Mouse (Mus musculus) kidney, embryonic 16.5 days (tissue): ENCODE results near the gene Slc4a3. TPM values are rescaled to one million over a fixed set of nuclear protein-coding genes. Genes with fewer than 3 reads are reported as not detected.

Experiments
- ATAC-seq: fragments of 200-750 bp; cut with Nextera tagmentation; 2 replicates; pipeline ENCODE4 v1.8.0; 2017; ENCODE audit warnings: moderate TSS enrichment; ENCODE audit not compliant: low FRiP score, low TSS enrichment
- H3K27ac ChIP-seq: fragments of 300-500 bp; sonication (generic); 2 replicates; pipeline ENCODE4 v1.5.1; 2014; ENCODE audit warnings: low read length
- H3K27me3 ChIP-seq: fragments of 300-500 bp; sonication (generic); 2 replicates; pipeline ENCODE4 v1.6.1; 2014; ENCODE audit warnings: low read length, control low read depth, mixed read lengths; ENCODE audit not compliant: insufficient read depth
- H3K36me3 ChIP-seq: fragments of 300-500 bp; sonication (generic); 2 replicates; pipeline ENCODE4 v1.6.1; 2014; ENCODE audit warnings: low read length, control low read depth, mixed read lengths; ENCODE audit not compliant: insufficient read depth
- H3K4me1 ChIP-seq: fragments of 300-500 bp; sonication (generic); 2 replicates; pipeline ENCODE4 v1.6.1; 2014; ENCODE audit warnings: low read length, control low read depth, mixed read lengths; ENCODE audit not compliant: insufficient read depth
- H3K4me2 ChIP-seq: fragments of 300-500 bp; sonication (generic); replicated peaks from 2 replicates; pipeline ENCODE4 v1.6.1; 2014; ENCODE audit warnings: low read depth, low read length
- H3K4me3 ChIP-seq: fragments of 300-500 bp; sonication (generic); 2 replicates; pipeline ENCODE4 v1.5.1; 2014; ENCODE audit warnings: mild to moderate bottlenecking, low read length
- H3K9ac ChIP-seq: fragments of 300-500 bp; sonication (generic); replicated peaks from 2 replicates; pipeline ENCODE4 v1.6.1; 2014; ENCODE audit warnings: low read length
- H3K9me3 ChIP-seq: fragments of 300-500 bp; sonication (generic); 2 replicates; pipeline ENCODE4 v1.6.1; 2016; ENCODE audit warnings: low read length, control low read depth
- WGBS: fragments of 180-500 bp; shearing (Covaris S2); extraction: QIAGEN DNeasy Blood & Tissue Kit; methylation state at CpG from one replicate; pipeline ENCODE4 v1.1.7; 2014; 5-methylcytosine and 5-hydroxymethylcytosine counted together
- polyA plus RNA-seq: library from polyadenylated mRNA; unstranded; fragments of >200 nt; fragmentation: Nextera tagmentation; extraction: Ambion mirVana; gene quantifications from 2 replicates; pipeline ENCODE4 v1.2.1, GENCODE M21; 2015

The Slc4a3 gene
- polyA plus RNA-seq, 1 experiment from 2014 or later = 24.9 TPM

DNA sequence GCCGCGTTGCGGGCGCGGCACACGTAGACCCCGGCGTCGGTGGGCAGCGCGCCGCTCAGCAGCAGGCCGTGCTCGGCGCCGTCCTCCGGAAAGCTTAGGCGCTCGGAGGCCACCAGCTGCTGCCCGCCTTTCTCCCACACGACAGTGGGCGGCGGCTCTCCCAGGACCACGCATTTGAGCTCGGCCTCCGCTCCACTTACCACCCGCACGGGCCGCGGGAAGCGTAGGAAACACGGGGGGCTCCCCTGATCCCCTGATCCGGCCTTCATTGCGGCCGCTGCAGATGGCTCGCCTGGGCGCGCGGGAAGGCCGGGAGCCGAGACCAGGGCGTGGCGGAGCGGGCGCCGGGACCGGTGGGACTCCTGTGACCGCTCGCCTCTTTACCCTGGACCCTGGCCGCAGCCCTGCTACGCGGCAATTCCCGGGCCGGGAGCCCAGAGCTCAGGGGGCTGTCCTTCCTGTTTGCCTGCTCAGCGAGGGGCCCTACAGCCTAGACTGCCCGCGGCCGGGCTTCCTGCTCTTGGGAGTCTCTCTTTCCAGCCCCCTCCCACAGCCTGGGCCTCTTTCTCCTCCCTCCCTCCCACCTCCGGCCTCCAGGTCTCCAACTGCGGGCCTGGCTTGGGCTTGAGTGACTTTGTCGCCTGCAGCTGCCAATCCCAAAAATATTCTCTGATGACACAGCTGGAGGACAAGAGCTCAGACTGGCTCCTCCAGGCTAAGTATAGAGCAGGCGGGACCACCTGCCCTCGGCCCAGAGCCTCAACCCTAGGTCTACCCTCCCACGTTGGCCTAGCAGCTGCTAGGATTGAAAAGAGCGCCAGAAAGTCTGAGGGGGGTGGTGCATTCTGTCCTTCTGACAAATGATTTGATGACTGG, 39.9 kb upstream of the Slc4a3 start, which contains the start of gene Obsl1:
Gene Obsl1 (minus strand): TSS at position 497 of the 876 bp plus-strand sequence.
- ATAC-seq = peak; percentile 95
- WGBS = under 1% methylated on average over 63 of the region's 65 CpGs
- Histone ChIP-seq H3K27me3 (no peaks in the 10 kb centered on the region), H3K4me2 (peak within 1 kb of the TSS; percentile 96), H3K4me3 (peak within 1 kb of the TSS; percentile 67), H3K36me3 (peaks cover 21% of the 10 kb centered on the region), H3K9me3 (no peaks in the 10 kb centered on the region), H3K9ac (peak within 1 kb of the TSS; percentile 86), H3K4me1 (peaks cover 50% of the 10 kb centered on the region), H3K27ac (peak within 1 kb of the TSS; percentile 98)

DNA sequence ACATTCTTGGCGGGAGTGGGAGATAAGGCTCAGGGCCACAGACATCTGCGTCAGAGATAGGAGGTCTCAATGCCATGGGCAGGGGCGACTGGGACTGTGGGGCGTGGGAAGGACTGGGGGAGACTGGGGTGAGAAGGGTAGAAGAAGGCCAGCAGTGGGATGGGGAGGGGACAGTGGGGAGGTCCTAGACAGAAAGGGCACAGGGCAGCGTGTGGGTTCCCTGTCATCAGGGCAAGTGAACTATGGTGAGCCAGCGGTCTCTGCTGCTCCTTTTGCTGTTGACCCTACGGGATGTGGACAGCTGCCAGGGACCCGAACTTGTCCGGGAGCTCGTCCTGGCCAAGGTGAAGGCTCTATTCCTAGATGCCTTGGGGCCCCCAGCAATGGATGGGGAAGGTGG, 39.1 kb upstream of the Slc4a3 start, which contains the start of gene Inha:
Gene Inha (plus strand): TSS at position 72 of the 400 bp plus-strand sequence.
- Histone ChIP-seq H3K27ac (peak within 1 kb of the TSS; percentile 98), H3K4me3 (peak within 1 kb of the TSS; percentile 67), H3K4me1 (peaks cover 58% of the 10 kb centered on the region), H3K9ac (peak within 1 kb of the TSS; percentile 86), H3K9me3 (no peaks in the 10 kb centered on the region), H3K4me2 (peak within 1 kb of the TSS; percentile 96), H3K36me3 (peaks cover 13% of the 10 kb centered on the region), H3K27me3 (no peaks in the 10 kb centered on the region)
- 41% methylated on average over 10 of the region's 10 CpGs for WGBS
- no peak for ATAC-seq

DNA sequence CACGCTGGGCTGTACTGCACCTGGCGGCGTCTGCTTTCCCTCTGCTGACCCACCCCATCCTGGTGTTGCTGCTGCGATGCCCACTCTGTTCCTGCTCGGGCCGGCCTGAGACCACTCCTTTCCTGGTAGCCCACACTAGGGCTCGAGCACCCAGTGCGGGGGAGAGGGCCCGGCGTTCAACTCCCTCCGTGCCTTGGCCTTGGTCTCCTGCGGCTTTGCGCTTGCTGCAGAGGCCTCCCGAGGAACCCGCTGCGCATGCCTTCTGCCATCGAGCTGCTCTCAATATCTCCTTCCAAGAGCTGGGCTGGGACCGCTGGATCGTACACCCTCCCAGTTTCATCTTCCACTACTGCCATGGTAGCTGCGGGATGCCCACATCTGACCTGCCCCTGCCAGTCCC, 36.5 kb upstream of the Slc4a3 start:
- peaks cover 44% of the 10 kb centered on the region for H3K4me1 ChIP-seq
- no peak overlapping the region for H3K4me2 ChIP-seq
- no peak overlapping the region for H3K9ac ChIP-seq
- H3K9me3 ChIP-seq = no peaks in the 10 kb centered on the region
- no peaks in the 10 kb centered on the region for H3K27me3 ChIP-seq
- no peaks in the 10 kb centered on the region for H3K36me3 ChIP-seq
- no peak for ATAC-seq
- H3K27ac ChIP-seq = 0 out of 2 replicates have a peak overlapping the region, but pooled peaks have one; percentile 25
- no peak overlapping the region for H3K4me3 ChIP-seq
- 62% methylated on average over 20 of the region's 20 CpGs for whole genome bisulfite sequencing

DNA sequence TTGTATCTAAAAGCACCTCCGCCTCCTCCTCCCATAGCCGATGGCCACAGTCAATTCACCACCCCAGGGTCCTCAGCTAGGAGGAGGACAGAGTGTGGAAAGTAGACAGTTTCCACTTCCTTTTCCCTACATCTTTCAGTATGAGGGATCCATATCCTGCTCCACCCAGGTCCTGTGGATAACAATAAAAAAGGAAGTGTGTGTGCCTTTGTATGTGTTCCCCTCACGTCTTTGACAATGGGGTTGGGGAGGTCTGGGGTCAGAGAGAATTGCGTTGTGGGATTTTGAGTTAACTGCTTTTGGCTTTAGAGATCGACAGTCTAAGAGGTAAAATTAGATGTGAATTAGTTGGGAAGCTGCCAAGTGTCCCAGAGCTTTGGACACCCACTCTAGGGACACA, 35.9 kb upstream of the Slc4a3 start:
- ATAC-seq = no peak
- H3K27me3 ChIP-seq = no peaks in the 10 kb centered on the region
- WGBS = 74% methylated on average over 5 of the region's 5 CpGs
- H3K4me3 ChIP-seq = no peak overlapping the region
- H3K9ac ChIP-seq = no peak overlapping the region
- no peaks in the 10 kb centered on the region for H3K9me3 ChIP-seq
- no peaks in the 10 kb centered on the region for H3K36me3 ChIP-seq
- no peak overlapping the region for H3K27ac ChIP-seq
- peaks cover 38% of the 10 kb centered on the region for H3K4me1 ChIP-seq
- no peak overlapping the region for H3K4me2 ChIP-seq

DNA sequence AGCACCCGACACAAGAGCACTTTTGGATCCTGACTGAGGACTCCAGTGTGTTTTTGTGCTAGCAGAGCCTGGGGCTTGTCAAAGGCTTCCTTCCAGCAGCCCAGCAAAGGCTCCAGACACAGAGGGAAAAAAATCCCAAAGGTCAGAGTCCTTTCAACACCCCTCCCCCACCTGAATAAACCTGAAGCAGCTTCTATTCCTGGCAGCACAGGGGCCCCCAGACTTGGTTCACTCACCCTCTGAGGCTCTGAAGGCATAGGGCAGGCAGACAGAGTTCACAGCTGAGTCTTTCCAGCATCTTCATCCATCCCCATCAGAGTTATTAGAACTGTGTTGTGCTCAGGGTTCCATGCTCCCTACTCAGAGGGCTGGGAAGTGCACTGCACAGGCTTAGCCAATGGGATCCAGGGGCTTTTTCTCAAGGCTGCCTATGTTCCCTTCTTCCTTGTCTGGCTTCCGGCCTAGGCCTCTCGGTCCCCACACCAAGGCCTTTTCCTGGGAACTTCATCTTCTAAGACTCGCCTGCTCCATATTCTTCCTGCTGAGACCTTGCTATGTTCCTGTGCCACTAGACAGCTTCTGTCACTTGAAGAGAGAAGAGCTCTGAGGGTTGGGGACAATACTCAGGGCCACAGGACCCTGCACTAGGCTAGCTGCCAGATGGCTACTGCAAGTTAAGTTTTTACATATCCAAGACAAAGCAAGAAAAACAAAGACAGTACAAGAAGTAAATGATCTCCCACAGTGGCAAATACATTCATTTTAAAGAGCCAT, 34.4 kb upstream of the Slc4a3 start:
- no peak for ATAC-seq
- no peaks in the 10 kb centered on the region for H3K36me3 ChIP-seq
- peaks cover 33% of the 10 kb centered on the region for H3K4me1 ChIP-seq
- 59% methylated on average over 4 of the region's 4 CpGs for WGBS
- H3K9me3 ChIP-seq = no peaks in the 10 kb centered on the region
- no peak overlapping the region for H3K9ac ChIP-seq
- no peak overlapping the region for H3K4me3 ChIP-seq
- no peaks in the 10 kb centered on the region for H3K27me3 ChIP-seq
- H3K4me2 ChIP-seq = no peak overlapping the region
- H3K27ac ChIP-seq = peak overlapping the region; percentile 19; the same call in 1 of the 2 replicates

DNA sequence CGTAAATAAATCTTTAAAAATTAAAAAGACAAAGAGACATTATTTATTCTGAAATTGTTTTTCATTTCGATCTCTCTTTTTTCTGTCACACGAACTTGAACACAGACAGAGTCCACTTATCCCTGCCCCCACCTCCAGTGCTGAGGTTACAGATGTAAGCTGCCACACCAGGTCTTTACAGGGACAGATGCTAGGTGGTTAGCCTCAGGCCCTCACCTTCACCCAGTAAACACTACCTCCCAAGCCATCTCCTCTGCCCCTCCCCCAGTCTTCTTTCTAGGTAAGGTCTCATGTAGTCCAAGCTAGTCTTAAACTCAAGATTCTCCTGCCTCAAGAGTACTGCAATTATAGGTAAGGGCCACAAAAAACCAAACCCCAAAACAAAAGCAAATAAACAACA, 33.5 kb upstream of the Slc4a3 start:
- Histone ChIP-seq H3K36me3 (no peaks in the 10 kb centered on the region), H3K4me1 (peaks cover 24% of the 10 kb centered on the region), H3K9ac (no peak overlapping the region), H3K9me3 (no peaks in the 10 kb centered on the region), H3K4me3 (no peak overlapping the region), H3K4me2 (no peak overlapping the region), H3K27ac (no peak overlapping the region), H3K27me3 (no peaks in the 10 kb centered on the region)
- 92% methylated on average over 3 of the region's 3 CpGs for WGBS
- no peak for ATAC-seq

DNA sequence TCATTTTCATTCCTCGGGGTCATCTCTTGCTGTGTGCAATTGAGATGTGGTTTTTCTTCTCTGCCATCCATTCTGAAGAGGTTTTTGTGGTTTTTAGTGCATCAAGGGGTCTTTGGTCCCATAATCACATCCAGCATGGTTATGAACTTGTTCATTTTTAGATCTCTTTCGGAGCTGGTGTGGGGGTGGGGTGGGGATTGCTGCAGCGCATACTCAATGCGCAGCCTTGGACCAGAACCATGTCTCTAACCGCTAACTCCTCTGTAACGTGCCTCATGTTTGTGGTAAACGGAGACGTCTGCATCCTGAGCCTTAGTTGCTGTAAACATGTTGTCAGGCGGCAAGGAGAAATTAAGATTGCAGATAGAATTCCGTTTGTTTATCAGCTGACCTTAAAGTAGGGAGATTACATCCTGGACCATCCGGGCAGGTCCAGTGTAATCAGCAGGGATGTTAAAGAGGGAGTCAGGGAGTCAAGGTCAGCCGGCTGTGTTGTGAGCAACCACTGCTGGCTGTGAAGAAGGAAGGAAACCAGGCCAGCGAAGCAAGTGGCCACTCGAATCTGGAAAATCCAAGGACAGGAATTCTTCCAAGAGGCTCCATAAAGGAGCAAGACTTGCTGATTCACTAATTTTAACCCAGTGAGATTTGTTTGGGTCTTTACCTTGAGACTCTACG, 29.2 kb upstream of the Slc4a3 start:
- H3K4me3 ChIP-seq = no peak overlapping the region
- no peaks in the 10 kb centered on the region for H3K27me3 ChIP-seq
- H3K9ac ChIP-seq = no peak overlapping the region
- H3K4me2 ChIP-seq = no peak overlapping the region
- H3K36me3 ChIP-seq = no peaks in the 10 kb centered on the region
- WGBS = 77% methylated on average over 15 of the region's 15 CpGs
- H3K27ac ChIP-seq = no peak overlapping the region
- no peaks in the 10 kb centered on the region for H3K9me3 ChIP-seq
- ATAC-seq = no peak
- H3K4me1 ChIP-seq = peaks cover 18% of the 10 kb centered on the region

DNA sequence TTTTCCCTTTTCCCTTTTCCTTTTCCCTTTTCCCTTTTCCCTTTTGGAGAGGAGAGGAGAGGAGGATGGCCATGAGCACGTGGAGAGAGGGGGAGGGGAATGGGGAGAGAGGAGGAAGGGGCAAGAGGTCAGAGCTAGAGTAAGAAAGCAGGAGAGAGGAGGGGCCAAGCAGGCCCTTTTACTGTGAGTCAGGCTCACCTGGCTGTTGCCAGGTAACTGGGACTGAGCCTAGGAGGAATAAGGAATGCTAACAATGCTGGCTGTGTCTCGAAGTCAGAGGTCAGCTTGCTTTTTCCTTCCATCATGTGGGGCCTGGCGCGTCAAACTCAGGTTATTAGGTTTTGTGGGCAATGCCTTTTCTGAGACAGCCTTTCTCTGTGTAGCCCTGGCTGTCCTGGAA, 28.1 kb upstream of the Slc4a3 start:
- no peak overlapping the region for H3K4me2 ChIP-seq
- peak overlapping the region; percentile 20; the same call in 1 of the 2 replicates for H3K27ac ChIP-seq
- no peak for ATAC-seq
- no peaks in the 10 kb centered on the region for H3K9me3 ChIP-seq
- WGBS = 68% methylated on average over 3 of the region's 4 CpGs
- H3K36me3 ChIP-seq = no peaks in the 10 kb centered on the region
- H3K9ac ChIP-seq = no peak overlapping the region
- H3K4me1 ChIP-seq = peaks cover 16% of the 10 kb centered on the region
- no peak overlapping the region for H3K4me3 ChIP-seq
- no peaks in the 10 kb centered on the region for H3K27me3 ChIP-seq

DNA sequence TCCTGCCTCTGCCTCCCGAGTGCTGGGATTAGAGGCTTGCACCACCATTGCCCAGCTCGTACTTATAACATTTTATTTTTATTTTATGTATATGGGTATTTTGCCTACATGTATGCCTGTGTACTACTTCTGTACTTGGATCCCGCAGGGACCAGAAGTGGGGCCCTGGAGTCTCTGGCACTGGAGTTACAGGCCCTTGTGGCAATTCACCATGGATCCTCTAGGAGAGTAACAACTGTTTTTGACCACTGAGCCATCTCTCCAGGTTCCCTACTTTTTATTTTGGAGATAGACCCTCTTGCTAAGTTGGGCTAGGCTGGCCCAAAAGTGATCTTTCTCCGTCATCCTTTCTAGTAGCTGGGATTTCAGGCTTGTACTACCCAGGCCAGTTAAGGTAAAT, 27.6 kb upstream of the Slc4a3 start:
- Histone ChIP-seq H3K4me3 (no peak overlapping the region), H3K27me3 (no peaks in the 10 kb centered on the region), H3K9me3 (no peaks in the 10 kb centered on the region), H3K4me2 (no peak overlapping the region), H3K9ac (no peak overlapping the region), H3K36me3 (no peaks in the 10 kb centered on the region), H3K27ac (peak overlapping the region; percentile 20; the same call in 1 of the 2 replicates), H3K4me1 (peaks cover 16% of the 10 kb centered on the region)
- no peak for ATAC-seq
- 94% methylated on average over 4 of the region's 4 CpGs for WGBS
